Comparison of ENCODE assay signal across 16 mouse cellular contexts in genomic region chr9:43768779-43769178, GRCm38 (mm10). TPM values are rescaled to one million over a fixed set of nuclear protein-coding genes. Genes with fewer than 3 reads are reported as not detected.
DNase-seq lines count a peak whose midpoint lies in the region; ATAC-seq and TF ChIP-seq lines count a peak whose summit lies in the region.
"Had no signal": no experiment of that assay in that cellular context is flagged by ENCODE, and none has a peak within 500 bp of the region (broad histone marks: within the 10 kb centered on the region; RNA-seq: fewer than 3 reads in every experiment).

No protein-coding gene starts in this region.

- DNase-seq in brain, embryonic 14.5 days (ENCODE audit: low read depth), result peak; percentile 84
- no peak for DNase-seq in forebrain, embryonic 10.5 days (ENCODE audit: extremely low spot score, low spot score)
- DNase-seq in adrenal gland, adult (ENCODE audit: inconsistent age in 2 of 2, low spot score in 1 of 2), result no peak
- DNase-seq in lung, postnatal 0 days (ENCODE audit: low spot score), result no peak
- DNase-seq in right cerebral cortex, postnatal 25 days, result no peak
- DNase-seq in layer of hippocampus, postnatal 36 days, result no peak
- DNase-seq: cerebellum, adult 2 months; kidney, postnatal 10 days; layer of hippocampus, adult 9-11 months had no signal

- WGBS in forebrain, embryonic 10.5 days, result 40% methylated on average over 4 of the region's 4 CpGs
- 15% methylated on average over 4 of the region's 4 CpGs for WGBS in hindbrain, embryonic 13.5 days
- WGBS in midbrain, embryonic 16.5 days, result 11% methylated on average over 4 of the region's 4 CpGs
- 56% methylated on average over 4 of the region's 4 CpGs for WGBS in lung, postnatal 0 days

- H3K4me3 ChIP-seq in forebrain, embryonic 10.5 days, result no peak overlapping the region
- H3K4me3 ChIP-seq in hindbrain, embryonic 13.5 days, result no peak overlapping the region
- no peak overlapping the region for H3K4me3 ChIP-seq in midbrain, embryonic 16.5 days (ENCODE audit: low read depth, low read length)
- H3K4me3 ChIP-seq in lung, postnatal 0 days (ENCODE audit: low read depth, low read length), result no peak overlapping the region
- H3K4me3 ChIP-seq: heart, embryonic 13.5 days; liver, embryonic 15.5 days had no signal

- no peak for TF ChIP-seq CTCF in brain, embryonic 14.5 days (IDR thresholded peaks at IDR 0.05; ENCODE audit: borderline replicate concordance, extremely low read depth, insufficient read depth, insufficient read length)
- TF ChIP-seq CTCF in lung, postnatal 0 days (IDR thresholded peaks at IDR 0.05), result no peak

- peaks cover 16% of the 10 kb centered on the region for H3K36me3 ChIP-seq in forebrain, embryonic 10.5 days (replicated peaks)
- peaks cover under 1% of the 10 kb centered on the region; the same call in 1 of the 2 replicates for H3K36me3 ChIP-seq in hindbrain, embryonic 13.5 days
- H3K36me3 ChIP-seq in midbrain, embryonic 16.5 days (ENCODE audit: control insufficient read depth, insufficient read depth, low read length), result no peaks in the 10 kb centered on the region
- no peaks in the 10 kb centered on the region for H3K36me3 ChIP-seq in lung, postnatal 0 days (ENCODE audit: insufficient read depth, low read length)
- H3K36me3 ChIP-seq: G1E; heart, embryonic 13.5 days; liver, embryonic 15.5 days had no signal

- no peak overlapping the region for H3K4me2 ChIP-seq in hindbrain, embryonic 13.5 days
- no peak overlapping the region for H3K4me2 ChIP-seq in midbrain, embryonic 16.5 days (ENCODE audit: low read length)
- no peak overlapping the region for H3K4me2 ChIP-seq in lung, postnatal 0 days (replicated peaks; ENCODE audit: low read depth, low read length)
- H3K4me2 ChIP-seq: heart, embryonic 13.5 days; liver, embryonic 15.5 days had no signal

- H3K27ac ChIP-seq in forebrain, embryonic 10.5 days, result peak overlapping the region; percentile 67; the same call in 1 of the 2 replicates
- H3K27ac ChIP-seq in hindbrain, embryonic 13.5 days, result peak overlapping the region; percentile 80
- peak overlapping the region; percentile 19; the same call in 1 of the 2 replicates for H3K27ac ChIP-seq in midbrain, embryonic 16.5 days (ENCODE audit: low read length)
- H3K27ac ChIP-seq in lung, postnatal 0 days (ENCODE audit: low read length), result no peak overlapping the region
- H3K27ac ChIP-seq: heart, embryonic 13.5 days; liver, embryonic 15.5 days; macrophage had no signal

- no peak for TF ChIP-seq EP300 in lung, postnatal 0 days (IDR thresholded peaks at IDR 0.05)

- peaks cover 1% of the 10 kb centered on the region; the same call in 1 of the 2 replicates for H3K9me3 ChIP-seq in forebrain, embryonic 10.5 days
- H3K9me3 ChIP-seq in hindbrain, embryonic 13.5 days, result no peaks in the 10 kb centered on the region
- H3K9me3 ChIP-seq in midbrain, embryonic 16.5 days (replicated peaks; ENCODE audit: control insufficient read depth, low read length, poor library complexity, severe bottlenecking), result no peaks in the 10 kb centered on the region
- no peaks in the 10 kb centered on the region for H3K9me3 ChIP-seq in lung, postnatal 0 days (ENCODE audit: low read length)
- H3K9me3 ChIP-seq: heart, embryonic 13.5 days; liver, embryonic 15.5 days had no signal

- ATAC-seq in hindbrain, embryonic 13.5 days (ENCODE audit: low FRiP score), result peak; percentile 68
- ATAC-seq in midbrain, embryonic 16.5 days, result peak; percentile 60; the same call in 1 of the 2 replicates
- no peak for ATAC-seq in lung, postnatal 0 days
- ATAC-seq: inflammation-experienced regulatory T-cells, adult 6 months had no signal

- H3K27me3 ChIP-seq in forebrain, embryonic 10.5 days (ENCODE audit: poor library complexity, severe bottlenecking), result no peaks in the 10 kb centered on the region
- no peaks in the 10 kb centered on the region for H3K27me3 ChIP-seq in hindbrain, embryonic 13.5 days
- H3K27me3 ChIP-seq in midbrain, embryonic 16.5 days (ENCODE audit: control insufficient read depth, insufficient read depth, low read depth, low read length), result no peaks in the 10 kb centered on the region
- H3K27me3 ChIP-seq in lung, postnatal 0 days (replicated peaks; ENCODE audit: insufficient read depth, low read length), result no peaks in the 10 kb centered on the region
- H3K27me3 ChIP-seq: heart, embryonic 13.5 days; liver, embryonic 15.5 days had no signal

- 0 out of 2 replicates have a peak overlapping the region, but pooled peaks have one; percentile 39 for H3K9ac ChIP-seq in hindbrain, embryonic 13.5 days
- peak overlapping the region; percentile 7; the same call in 1 of the 2 replicates for H3K9ac ChIP-seq in midbrain, embryonic 16.5 days (ENCODE audit: low read depth, low read length)
- no peak overlapping the region for H3K9ac ChIP-seq in lung, postnatal 0 days (replicated peaks; ENCODE audit: low read depth)
- H3K9ac ChIP-seq: heart, embryonic 13.5 days; liver, embryonic 15.5 days had no signal

- no peak for TF ChIP-seq POLR2A in brain, embryonic 14.5 days (IDR thresholded peaks at IDR 0.05; ENCODE audit: borderline replicate concordance, extremely low read depth, insufficient read depth, insufficient read length, poor library complexity, severe bottlenecking)

- peaks cover 78% of the 10 kb centered on the region for H3K4me1 ChIP-seq in forebrain, embryonic 10.5 days
- peaks cover 79% of the 10 kb centered on the region for H3K4me1 ChIP-seq in hindbrain, embryonic 13.5 days (replicated peaks)
- peaks cover 22% of the 10 kb centered on the region for H3K4me1 ChIP-seq in midbrain, embryonic 16.5 days (ENCODE audit: control insufficient read depth, insufficient read depth, low read length)
- no peaks in the 10 kb centered on the region for H3K4me1 ChIP-seq in lung, postnatal 0 days (ENCODE audit: insufficient read depth, low read depth, low read length)
- H3K4me1 ChIP-seq: liver, embryonic 15.5 days had no signal

RNA-seq across cellular contexts. Expression of gene Nectin1, which starts 25.0 kb away (rescaled TPM):
- 14.4 and 31.1 TPM in 2 replicates for polyA plus RNA-seq in brain, embryonic 14.5 days (2012; rRNA removed)
- 7.4 and 7.6 TPM in 2 replicates for polyA plus RNA-seq in forebrain, embryonic 10.5 days (2016; fragmentation: Nextera tagmentation; extraction: Ambion mirVana)
- polyA plus RNA-seq in hindbrain, embryonic 13.5 days (2015; fragmentation: Nextera tagmentation; extraction: Ambion mirVana), result 13.6 and 13.8 TPM in 2 replicates
- 13.2 and 13.4 TPM in 2 replicates for polyA plus RNA-seq in midbrain, embryonic 16.5 days (2015; fragmentation: Nextera tagmentation; extraction: Ambion mirVana)
- 8.2 and 10.2 TPM in 2 replicates for polyA plus RNA-seq in lung, postnatal 0 days (2015; fragmentation: Nextera tagmentation; extraction: Ambion mirVana)
- 10 to 100 TPM; 73.5 to 75.3 TPM for total RNA-seq in layer of hippocampus, postnatal 36 days (2021)
- polyA plus RNA-seq: G1E had no signal
